Mouse (Mus musculus): ENCODE results near the gene Nup133. TPM values are rescaled to one million over a fixed set of nuclear protein-coding genes. Genes with fewer than 3 reads are reported as not detected.

Nup133 gene
- 7.9 and 8.7 TPM in 2 replicates for polyA plus RNA-seq (2012; rRNA removed)

DNA sequence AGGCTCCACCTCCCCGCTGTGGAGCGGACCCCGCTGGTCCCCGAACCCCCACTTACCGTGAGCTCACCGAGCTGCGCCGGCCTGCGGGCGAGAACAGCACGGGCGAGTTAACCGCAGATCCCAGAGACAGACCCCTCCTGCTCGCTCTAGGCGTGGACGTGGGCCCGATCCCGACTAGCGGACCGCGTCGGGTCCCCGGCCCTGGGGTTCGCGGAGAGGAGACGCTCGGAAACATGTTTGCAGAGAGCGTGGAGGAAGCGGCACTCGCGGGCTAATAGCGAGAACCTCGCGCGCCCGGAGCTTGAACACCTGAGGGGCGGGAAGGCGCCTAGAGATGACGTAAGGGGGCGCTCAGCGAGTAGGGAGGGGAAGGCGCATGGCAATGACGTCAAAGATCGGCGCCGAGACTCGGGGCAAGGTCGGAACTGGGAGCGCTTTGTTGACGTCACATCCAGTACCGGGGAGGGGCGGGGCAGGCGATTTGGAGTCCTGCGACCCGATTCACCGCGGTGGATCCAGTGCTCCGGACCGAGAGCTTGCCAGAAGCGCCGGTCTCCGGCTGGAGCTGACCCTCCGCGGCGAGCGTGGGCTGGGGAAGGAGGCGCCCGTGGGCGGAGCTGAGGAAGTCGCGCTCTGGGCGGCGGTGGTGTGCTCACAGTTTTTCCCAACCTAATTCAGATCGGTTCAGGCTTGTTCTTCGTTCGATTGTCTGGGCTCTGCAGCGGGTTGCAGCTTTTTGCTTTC is at the start of gene Nup133:
TSS of gene Nup133 (minus strand) at position 324 of the 744 bp plus-strand sequence.
- under 1% methylated on average over 77 of the region's 77 CpGs for WGBS
- H3K27ac ChIP-seq (ENCODE audit: insufficient read depth, low read depth, low read length), result peak within 1 kb of the TSS; percentile 48

DNA sequence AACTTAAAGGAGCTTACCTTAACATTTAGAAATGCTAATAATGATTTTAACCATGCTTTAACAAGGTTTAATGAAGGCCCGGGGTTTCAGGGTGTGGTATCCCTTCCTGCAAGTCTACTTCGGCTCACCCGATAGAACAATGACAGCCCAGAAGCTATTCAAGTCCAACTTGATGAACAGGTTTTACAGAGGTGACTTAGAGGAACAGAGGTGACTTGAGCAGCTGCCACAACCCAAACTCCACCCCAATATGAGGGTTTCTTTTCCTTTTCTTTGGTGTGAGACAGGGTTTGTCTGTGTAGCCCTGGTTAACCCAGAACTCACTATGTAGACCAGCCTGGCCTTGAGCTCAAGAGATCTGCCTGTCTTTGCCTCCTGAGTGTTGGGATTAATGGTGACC is 44.9 kb upstream of the Nup133 start:
- TF ChIP-seq CTCF (conservative IDR thresholded peaks at IDR 0.05; ENCODE audit: insufficient read depth, insufficient read length, low read depth, low read length), result no peak
- TF ChIP-seq POLR2A (IDR thresholded peaks at IDR 0.05; ENCODE audit: low read depth, low read length), result no peak
- 79% methylated on average over 3 of the region's 3 CpGs for WGBS
- peaks cover 2% of the 10 kb centered on the region; the same call in 1 of the 2 replicates for H3K36me3 ChIP-seq (ENCODE audit: control insufficient read depth, insufficient read depth, low read length)
- no peak overlapping the region for H3K4me3 ChIP-seq (ENCODE audit: insufficient read depth, low read depth, low read length)
- no peaks in the 10 kb centered on the region for H3K4me1 ChIP-seq (ENCODE audit: control insufficient read depth, insufficient read depth, low read length)
- no peak for DNase-seq
- no peaks in the 10 kb centered on the region for H3K27me3 ChIP-seq (replicated peaks; ENCODE audit: control insufficient read depth, insufficient read depth, low read length)
- no peak overlapping the region for H3K27ac ChIP-seq (ENCODE audit: insufficient read depth, low read depth, low read length)

More for the DNA sequence above, at the start of gene Nup133:
- peaks cover 4% of the 10 kb centered on the region; the same call in 1 of the 2 replicates for H3K4me1 ChIP-seq (ENCODE audit: control insufficient read depth, insufficient read depth, low read length)
- peak within 1 kb of the TSS; percentile 85 for H3K4me3 ChIP-seq (ENCODE audit: insufficient read depth, low read depth, low read length)
- H3K36me3 ChIP-seq (ENCODE audit: control insufficient read depth, insufficient read depth, low read length), result no peaks in the 10 kb centered on the region; the same call in none of the 2 replicates
- peak; percentile 99 for DNase-seq
- no peaks in the 10 kb centered on the region for H3K27me3 ChIP-seq (replicated peaks; ENCODE audit: control insufficient read depth, insufficient read depth, low read length)
- TF ChIP-seq CTCF (conservative IDR thresholded peaks at IDR 0.05; ENCODE audit: insufficient read depth, insufficient read length, low read depth, low read length) (no peak), POLR2A (IDR thresholded peaks at IDR 0.05; ENCODE audit: low read depth, low read length) (no peak)

DNA sequence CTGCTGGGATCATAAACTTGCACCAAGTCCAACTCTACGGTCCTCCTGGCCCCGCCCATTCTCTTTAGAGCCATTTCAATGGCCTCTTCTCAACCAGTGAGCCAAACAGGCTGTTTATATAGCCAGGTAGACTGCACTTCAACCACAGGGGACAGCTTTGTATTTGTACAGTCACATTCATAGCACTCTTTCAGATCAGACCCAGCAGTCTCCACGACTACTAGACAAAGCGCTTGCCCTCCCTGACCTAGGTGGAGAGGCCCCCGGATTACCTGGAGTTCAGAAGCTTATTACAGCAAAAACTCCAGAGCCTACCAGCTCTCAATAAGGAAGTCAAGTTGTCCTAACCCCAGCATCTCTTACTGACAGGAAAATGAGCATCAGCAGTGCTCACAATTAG is 44.5 kb upstream of the Nup133 start:
- no peak for TF ChIP-seq POLR2A (IDR thresholded peaks at IDR 0.05; ENCODE audit: low read depth, low read length)
- no peak for TF ChIP-seq CTCF (conservative IDR thresholded peaks at IDR 0.05; ENCODE audit: insufficient read depth, insufficient read length, low read depth, low read length)
- Histone ChIP-seq H3K4me3 (ENCODE audit: insufficient read depth, low read depth, low read length) (no peak overlapping the region), H3K4me1 (ENCODE audit: control insufficient read depth, insufficient read depth, low read length) (no peaks in the 10 kb centered on the region), H3K27ac (ENCODE audit: insufficient read depth, low read depth, low read length) (no peak overlapping the region), H3K36me3 (ENCODE audit: control insufficient read depth, insufficient read depth, low read length) (peaks cover 2% of the 10 kb centered on the region; the same call in 1 of the 2 replicates), H3K27me3 (replicated peaks; ENCODE audit: control insufficient read depth, insufficient read depth, low read length) (no peaks in the 10 kb centered on the region)
- DNase-seq, result no peak
- 90% methylated on average over 5 of the region's 5 CpGs for WGBS

DNA sequence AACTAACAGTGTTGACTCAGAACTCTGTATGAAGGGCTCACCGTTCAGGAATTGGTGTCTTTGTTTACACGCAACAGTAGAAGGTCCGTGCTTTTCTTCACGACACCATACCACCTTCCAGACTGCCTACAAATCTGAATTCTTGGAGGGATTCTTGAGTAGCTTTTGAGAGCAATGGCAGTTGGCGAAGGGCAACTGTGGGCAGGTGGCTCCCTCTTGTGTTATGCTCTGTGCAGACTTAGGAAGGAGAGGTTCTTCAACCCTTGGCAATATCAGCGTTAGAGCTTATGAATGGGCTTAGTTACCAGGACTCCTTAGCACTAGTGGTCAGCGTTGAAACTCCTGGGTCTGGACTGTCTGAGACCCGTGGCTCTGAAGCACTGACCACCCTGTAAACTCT is 43.5 kb upstream of the Nup133 start:
- peaks cover 2% of the 10 kb centered on the region; the same call in 1 of the 2 replicates for H3K36me3 ChIP-seq (ENCODE audit: control insufficient read depth, insufficient read depth, low read length)
- H3K4me1 ChIP-seq (ENCODE audit: control insufficient read depth, insufficient read depth, low read length), result no peaks in the 10 kb centered on the region
- H3K27ac ChIP-seq (ENCODE audit: insufficient read depth, low read depth, low read length), result no peak overlapping the region
- TF ChIP-seq POLR2A (IDR thresholded peaks at IDR 0.05; ENCODE audit: low read depth, low read length) (no peak), CTCF (conservative IDR thresholded peaks at IDR 0.05; ENCODE audit: insufficient read depth, insufficient read length, low read depth, low read length) (peak; percentile 70)
- no peaks in the 10 kb centered on the region for H3K27me3 ChIP-seq (replicated peaks; ENCODE audit: control insufficient read depth, insufficient read depth, low read length)
- no peak for DNase-seq
- WGBS, result 79% methylated on average over 8 of the region's 8 CpGs
- H3K4me3 ChIP-seq (ENCODE audit: insufficient read depth, low read depth, low read length), result no peak overlapping the region

DNA sequence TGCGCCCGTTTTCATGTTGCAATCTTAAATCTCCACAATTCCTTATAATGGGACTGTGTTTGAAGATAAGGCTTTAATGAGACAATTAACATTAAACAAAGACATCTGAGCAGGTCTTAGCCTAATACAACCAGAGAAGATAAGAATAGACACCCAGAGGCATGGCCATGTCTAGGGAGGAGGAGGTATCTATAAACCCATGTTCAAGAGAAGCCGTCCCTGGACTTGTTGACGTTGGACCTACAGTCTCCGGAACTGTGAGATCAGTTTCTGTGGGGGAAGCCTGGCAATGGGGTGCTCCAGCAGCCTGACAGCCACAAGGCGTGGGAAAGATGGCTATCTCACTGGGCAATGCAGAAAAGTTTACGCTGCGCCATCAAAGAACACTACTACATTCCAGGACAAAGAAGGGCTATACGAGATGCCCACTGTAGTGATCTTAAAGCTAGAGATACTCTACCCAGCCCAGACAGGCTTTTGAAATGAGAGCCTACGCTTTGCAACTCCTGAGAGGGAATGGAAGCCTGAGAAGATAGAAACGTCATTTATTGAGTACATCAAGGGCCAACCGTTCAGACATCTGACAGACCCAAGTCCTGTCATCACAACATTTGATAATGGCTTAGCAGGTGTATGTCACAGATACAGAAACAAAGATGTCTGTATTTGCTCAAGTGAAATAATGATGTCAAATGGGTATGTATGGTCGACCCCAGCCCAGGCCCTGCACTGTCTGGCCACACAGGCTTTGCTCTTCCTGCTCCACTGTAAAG is 41.4 kb upstream of the Nup133 start:
- TF ChIP-seq CTCF (conservative IDR thresholded peaks at IDR 0.05; ENCODE audit: insufficient read depth, insufficient read length, low read depth, low read length) (no peak), POLR2A (IDR thresholded peaks at IDR 0.05; ENCODE audit: low read depth, low read length) (no peak)

DNA sequence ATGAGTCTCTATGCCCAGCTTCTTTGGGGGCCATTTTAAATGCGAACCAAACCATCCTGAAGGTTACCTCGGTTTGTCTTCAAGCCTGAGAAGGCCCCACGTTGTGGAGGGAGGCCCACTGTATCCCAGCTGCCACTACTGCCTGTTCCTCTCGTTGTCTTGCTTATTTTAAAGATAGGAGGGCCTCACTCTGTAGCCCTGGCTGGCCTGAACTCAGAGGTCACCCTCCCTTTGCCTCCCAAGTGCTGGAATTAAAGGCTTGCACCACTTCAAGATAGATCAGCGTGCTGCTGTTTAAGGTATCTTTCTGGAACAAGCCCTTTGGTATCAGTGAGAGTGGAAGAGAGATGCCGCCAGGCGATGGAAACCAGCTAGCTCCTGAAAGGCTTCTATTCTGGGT is 40.1 kb upstream of the Nup133 start:
- H3K27ac ChIP-seq (ENCODE audit: insufficient read depth, low read depth, low read length), result no peak overlapping the region
- TF ChIP-seq POLR2A (IDR thresholded peaks at IDR 0.05; ENCODE audit: low read depth, low read length) (no peak), CTCF (conservative IDR thresholded peaks at IDR 0.05; ENCODE audit: insufficient read depth, insufficient read length, low read depth, low read length) (no peak)
- 69% methylated on average over 7 of the region's 7 CpGs for WGBS

More for the DNA sequence above, 41.4 kb upstream of the Nup133 start:
- H3K27me3 ChIP-seq (replicated peaks; ENCODE audit: control insufficient read depth, insufficient read depth, low read length), result no peaks in the 10 kb centered on the region
- H3K4me1 ChIP-seq (ENCODE audit: control insufficient read depth, insufficient read depth, low read length), result no peaks in the 10 kb centered on the region
- 90% methylated on average over 13 of the region's 13 CpGs for WGBS
- DNase-seq, result no peak
- H3K27ac ChIP-seq (ENCODE audit: insufficient read depth, low read depth, low read length), result no peak overlapping the region
- no peak overlapping the region for H3K4me3 ChIP-seq (ENCODE audit: insufficient read depth, low read depth, low read length)
- H3K36me3 ChIP-seq (ENCODE audit: control insufficient read depth, insufficient read depth, low read length), result no peaks in the 10 kb centered on the region

DNA sequence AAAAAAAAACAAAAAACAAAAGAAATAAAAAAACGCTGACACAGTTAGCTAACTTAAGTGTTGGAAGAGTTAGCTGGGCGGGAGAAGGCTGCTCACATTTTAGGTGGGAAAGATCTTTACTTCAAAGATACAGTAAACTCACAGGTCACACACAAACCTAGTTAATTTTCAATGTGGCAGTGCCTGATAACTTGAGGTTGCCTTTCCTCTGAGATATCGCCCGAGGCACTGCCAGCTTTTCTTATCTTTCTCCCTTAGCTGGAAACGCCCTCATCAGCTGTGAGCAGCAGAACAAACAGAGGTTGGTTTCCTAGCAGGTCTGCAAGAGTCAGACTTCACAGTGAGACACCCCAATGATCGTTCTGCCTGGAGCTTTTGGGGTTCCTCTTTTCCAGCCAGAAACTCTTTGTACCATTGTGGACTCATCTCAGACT is 39.6 kb upstream of the Nup133 start:
- no peak for TF ChIP-seq CTCF (conservative IDR thresholded peaks at IDR 0.05; ENCODE audit: insufficient read depth, insufficient read length, low read depth, low read length)
- TF ChIP-seq POLR2A (IDR thresholded peaks at IDR 0.05; ENCODE audit: low read depth, low read length), result no peak
- H3K36me3 ChIP-seq (ENCODE audit: control insufficient read depth, insufficient read depth, low read length), result no peaks in the 10 kb centered on the region
- H3K4me1 ChIP-seq (ENCODE audit: control insufficient read depth, insufficient read depth, low read length), result no peaks in the 10 kb centered on the region
- H3K27me3 ChIP-seq (replicated peaks; ENCODE audit: control insufficient read depth, insufficient read depth, low read length), result no peaks in the 10 kb centered on the region
- no peak overlapping the region for H3K4me3 ChIP-seq (ENCODE audit: insufficient read depth, low read depth, low read length)
- 68% methylated on average over 6 of the region's 6 CpGs for WGBS
- H3K27ac ChIP-seq (ENCODE audit: insufficient read depth, low read depth, low read length), result no peak overlapping the region
- DNase-seq, result no peak

More for the DNA sequence above, 40.1 kb upstream of the Nup133 start:
- H3K36me3 ChIP-seq (ENCODE audit: control insufficient read depth, insufficient read depth, low read length), result no peaks in the 10 kb centered on the region
- H3K4me1 ChIP-seq (ENCODE audit: control insufficient read depth, insufficient read depth, low read length), result no peaks in the 10 kb centered on the region
- H3K4me3 ChIP-seq (ENCODE audit: insufficient read depth, low read depth, low read length), result no peak overlapping the region
- DNase-seq, result no peak
- H3K27me3 ChIP-seq (replicated peaks; ENCODE audit: control insufficient read depth, insufficient read depth, low read length), result no peaks in the 10 kb centered on the region
